Mouse (Mus musculus) heart, adult 8-10 months (tissue): ENCODE data around the gene Hspg2. TPM values are rescaled to one million over a fixed set of nuclear protein-coding genes. Genes with fewer than 3 reads are reported as not detected.

Experiments
- DNase-seq: peaks from one replicate; pipeline ENCODE4 v3.0.0; 2022; ENCODE audit warnings: low spot score
- total RNA-seq, 4 experiments: library from RNA; stranded (reverse); gene quantifications; 2 replicates each; pipeline ENCODE4 v1.2.4; 2022

The Hspg2 gene
- total RNA-seq, 4 experiments from 2014 or later = 124 to 205 (median 189) TPM

- DNase-seq = no peak
These were observed 11.8 kb downstream of the Hspg2 start for GRCm38 (mm10) chr4:137480191-137480992.

GRCm38 (mm10) chr4:137480993-137481340 lies 12.4 kb downstream of the Hspg2 start:
- no peak for DNase-seq

DNA sequence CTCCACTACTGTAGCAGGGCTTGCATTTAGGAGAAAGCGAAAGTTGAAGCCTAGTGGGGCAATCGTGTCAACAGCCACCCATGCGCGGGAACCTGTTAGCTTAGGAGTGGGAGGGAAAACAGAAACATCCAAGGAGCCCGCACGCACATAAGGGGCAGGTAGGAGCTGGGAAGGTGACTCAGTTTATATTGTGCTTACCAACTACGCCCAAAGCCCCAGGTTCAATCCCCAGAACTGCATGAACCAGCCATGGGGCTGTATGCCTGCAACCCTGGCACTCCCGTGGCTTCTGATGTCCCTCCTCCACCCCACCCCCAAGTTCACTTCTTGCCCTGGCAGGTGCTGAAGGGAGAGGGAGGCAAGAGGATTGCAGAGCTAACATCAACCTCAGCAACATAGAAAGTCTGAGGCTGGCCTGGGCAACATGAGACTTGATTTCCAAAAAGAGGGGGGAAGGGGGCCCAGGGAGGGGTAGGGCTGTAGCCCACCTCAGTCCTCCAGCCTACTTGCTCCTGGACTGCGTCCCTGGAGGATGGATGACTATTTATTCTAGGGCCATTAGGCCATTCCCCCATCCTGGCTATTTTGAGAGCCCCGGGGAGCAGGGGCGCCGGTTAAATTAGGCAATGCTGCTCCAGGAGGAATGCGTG lies 12.9 kb downstream of the Hspg2 start:
- no peak for DNase-seq

- DNase-seq = no peak
These were observed 15.3 kb downstream of the Hspg2 start for GRCm38 (mm10) chr4:137483871-137484270.

DNA sequence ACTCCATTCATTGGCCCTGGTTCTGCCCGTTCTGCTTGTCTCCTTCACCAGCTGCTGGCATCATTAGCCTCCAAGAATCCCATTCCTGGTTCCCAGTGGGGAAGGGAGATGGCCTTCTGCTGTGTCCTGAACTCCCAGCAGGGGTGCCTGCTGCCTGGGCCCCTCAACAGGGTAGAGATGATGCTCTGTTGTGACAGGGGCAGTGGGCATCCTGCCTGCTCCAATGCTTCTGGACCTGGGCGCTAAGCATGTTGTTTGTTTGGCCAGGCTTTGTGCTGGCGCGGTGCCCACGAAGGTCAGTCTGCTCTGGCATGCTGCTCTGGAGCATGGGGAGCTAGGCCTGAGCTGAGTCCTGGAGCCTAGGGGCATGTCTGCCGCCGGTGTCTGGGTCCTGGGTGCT lies 16.0 kb downstream of the Hspg2 start:
- no peak for DNase-seq

- no peak for DNase-seq
These were observed 16.8 kb downstream of the Hspg2 start for GRCm38 (mm10) chr4:137485258-137485960.

DNA sequence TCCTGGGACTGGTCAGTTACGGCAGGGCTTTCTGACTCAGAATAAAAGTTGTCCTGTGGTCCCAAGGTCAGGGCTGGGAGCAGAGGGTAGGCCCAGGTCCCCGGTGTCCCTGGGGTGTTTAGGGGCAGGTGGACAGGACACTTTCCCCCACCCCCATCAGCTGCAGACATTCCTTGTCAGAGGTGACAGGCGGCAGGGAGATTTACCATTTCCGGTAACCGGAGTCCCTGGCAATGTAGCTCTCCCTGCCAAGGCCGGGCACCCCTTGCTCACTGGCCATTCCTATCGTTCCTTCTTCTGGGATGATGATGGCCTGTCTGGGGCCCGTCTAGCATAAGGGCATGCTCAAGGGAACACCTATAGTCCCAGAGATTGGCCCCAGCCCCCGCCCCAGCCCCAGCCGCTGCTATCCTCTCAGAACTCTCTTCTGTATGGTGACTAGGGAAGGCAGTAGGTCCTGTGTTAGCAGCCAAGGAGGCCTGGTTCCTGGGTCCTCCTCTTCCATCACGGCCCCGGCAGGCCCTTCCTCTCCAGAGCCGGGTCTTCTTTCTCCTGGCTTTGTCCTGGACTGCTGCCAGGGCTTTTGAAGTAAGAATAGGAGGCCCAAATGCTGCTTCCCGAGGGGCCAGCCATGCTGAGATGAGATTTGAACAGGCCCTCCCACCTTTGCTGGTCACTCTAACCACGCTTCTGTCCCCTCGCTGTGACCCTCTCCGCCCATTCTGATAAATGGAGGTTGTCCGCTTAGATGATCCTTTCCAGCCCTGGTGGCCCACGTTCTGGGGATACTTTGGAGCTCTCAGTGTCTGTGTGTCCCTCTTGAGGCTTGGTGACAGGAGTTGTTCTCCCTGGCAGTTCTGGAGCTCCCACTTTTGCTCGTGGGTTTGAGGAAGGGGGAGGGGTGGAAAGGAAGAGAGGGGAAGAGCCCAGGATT lies 17.8 kb downstream of the Hspg2 start:
- no peak for DNase-seq

GRCm38 (mm10) chr4:137487286-137488000 lies 18.9 kb downstream of the Hspg2 start:
- peak; percentile 88 for DNase-seq

DNA sequence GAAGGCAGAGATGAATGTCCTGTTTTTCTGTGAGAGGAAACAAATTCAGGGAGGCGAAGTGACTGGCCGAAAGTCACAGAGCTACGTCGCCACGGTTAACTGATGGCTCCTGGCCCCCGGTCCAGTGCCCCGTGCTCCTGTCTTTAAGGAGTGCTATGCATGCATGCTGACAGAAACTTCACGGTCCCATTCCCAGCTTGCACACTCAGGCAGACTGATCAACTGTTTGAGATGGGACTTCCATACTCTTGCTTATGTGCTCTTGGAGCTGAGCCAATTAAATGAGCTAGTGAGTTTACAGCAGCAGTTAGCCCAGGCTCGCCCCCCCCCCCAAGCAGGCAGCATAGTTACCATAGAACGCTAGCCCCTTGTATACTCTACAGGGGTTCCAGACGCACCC lies 19.5 kb downstream of the Hspg2 start:
- no peak for DNase-seq

GRCm38 (mm10) chr4:137488571-137489303 lies 20.2 kb downstream of the Hspg2 start:
- peak; percentile 85 for DNase-seq

- DNase-seq = no peak
These were observed 21.4 kb downstream of the Hspg2 start for GRCm38 (mm10) chr4:137489996-137490395.

DNA sequence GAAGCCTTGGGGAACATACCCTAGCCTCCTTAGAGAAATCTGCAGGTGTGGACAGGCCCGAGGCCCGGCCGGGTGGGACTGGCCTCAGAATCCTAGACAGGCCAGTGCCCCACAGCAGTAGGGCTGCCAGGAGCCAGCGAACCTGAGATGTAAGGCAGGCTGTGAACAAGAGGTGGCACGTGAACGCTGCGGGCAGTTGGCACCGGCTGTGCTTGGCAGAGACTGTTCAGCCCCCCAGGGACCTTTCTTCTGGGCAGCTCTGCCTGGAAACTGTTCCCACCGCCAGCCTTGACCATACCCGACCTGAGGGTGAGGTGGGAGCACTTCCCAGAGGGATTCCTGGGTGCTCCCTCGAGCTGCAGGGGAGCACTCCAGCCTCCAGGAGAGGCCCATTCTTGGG lies 24.0 kb downstream of the Hspg2 start:
- no peak for DNase-seq

GRCm38 (mm10) chr4:137493187-137493586 lies 24.6 kb downstream of the Hspg2 start:
- DNase-seq = no peak

DNA sequence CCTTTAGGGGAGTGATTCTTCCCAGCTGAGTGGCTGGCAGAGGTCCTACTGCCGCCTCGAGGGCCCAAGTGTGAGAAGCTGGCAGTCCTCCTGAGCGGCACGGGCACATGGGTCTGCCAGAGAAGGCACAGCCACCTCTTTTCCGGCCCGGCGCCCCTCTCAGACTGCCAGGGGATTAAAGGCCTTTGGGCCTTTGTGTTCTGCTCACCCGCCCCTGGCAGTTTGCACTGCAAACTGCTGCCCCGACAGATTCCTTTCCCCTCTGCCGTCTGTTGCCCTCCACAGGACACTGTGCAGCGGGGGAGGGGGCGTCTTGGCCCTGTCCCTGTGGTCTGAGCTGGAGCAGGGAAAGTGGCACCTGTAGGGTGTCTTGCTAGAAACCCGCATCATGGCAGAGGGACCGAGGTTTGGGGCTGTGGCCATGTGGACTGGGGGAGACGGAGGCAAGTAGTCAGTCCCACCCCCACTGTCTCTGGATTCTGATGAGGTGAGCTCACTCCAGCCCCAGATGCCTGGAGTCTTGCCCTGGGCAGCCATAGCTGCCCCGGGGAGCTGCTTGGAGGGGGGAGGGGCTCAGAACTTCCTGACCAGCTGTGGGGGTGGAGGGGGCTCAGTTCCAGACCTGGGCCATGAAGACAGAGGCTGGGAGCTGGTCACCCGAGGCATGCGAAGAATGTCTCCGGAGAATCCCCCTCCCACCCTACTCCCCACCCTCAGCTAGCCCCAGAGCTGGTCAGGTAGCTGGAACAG lies 26.4 kb downstream of the Hspg2 start:
- no peak for DNase-seq

GRCm38 (mm10) chr4:137495501-137496100 lies 27.0 kb downstream of the Hspg2 start:
- DNase-seq = no peak

GRCm38 (mm10) chr4:137497367-137497766 lies 28.8 kb downstream of the Hspg2 start:
- peak; percentile 88 for DNase-seq

- DNase-seq = peak; percentile 84
These were observed 29.5 kb downstream of the Hspg2 start for GRCm38 (mm10) chr4:137497892-137498722.
